Mouse (Mus musculus) urinary bladder, adult 2 months (tissue): ENCODE measurements around the gene Gm49373. TPM values are rescaled to one million over a fixed set of nuclear protein-coding genes. Genes with fewer than 3 reads are reported as not detected.
"Not testable (repeated sequence)": the region's sequence is repeated elsewhere in the genome, so short reads cannot be mapped to it uniquely, and the experiment has no call there.

ENCODE experiments used
- DNase-seq: peaks from one replicate; pipeline ENCODE4 v3.0.0; 2022; ENCODE audit warnings: low spot score
- polyA plus RNA-seq: library from polyadenylated mRNA; depleted of rRNA; stranded (reverse); fragments of >200 nt; gene quantifications from 2 replicates; pipeline ENCODE4 v1.2.3, GENCODE M21; 2012

Gm49373 gene
- polyA plus RNA-seq, 1 experiment = 0.80 TPM

- DNase-seq = no peak
These were observed 1.3 kb upstream of the Gm49373 start for GRCm38 (mm10) chr9:21074173-21074572.

- no peak for DNase-seq
These were observed 255 bp downstream of the Gm49373 start for GRCm38 (mm10) chr9:21072641-21073040.

GRCm38 (mm10) chr9:21067006-21067684 is 5.8 kb downstream of the Gm49373 start, which contains the start of gene Zglp1:
Gene Zglp1 (minus strand): TSS chr9:21067093.
- no peak for DNase-seq

GRCm38 (mm10) chr9:21062928-21063327 is 10.0 kb downstream of the Gm49373 start:
- DNase-seq = no peak

GRCm38 (mm10) chr9:21051578-21051977 is 21.3 kb downstream of the Gm49373 start:
- no peak for DNase-seq

GRCm38 (mm10) chr9:21045235-21045634 is 27.7 kb downstream of the Gm49373 start:
- no peak for DNase-seq

- DNase-seq = not testable (repeated sequence)
These were observed 28.1 kb downstream of the Gm49373 start for GRCm38 (mm10) chr9:21044785-21045184.

GRCm38 (mm10) chr9:21043563-21043962 is 29.3 kb downstream of the Gm49373 start:
- DNase-seq = no peak

GRCm38 (mm10) chr9:21041308-21041707 is 31.6 kb downstream of the Gm49373 start:
- DNase-seq = no peak

GRCm38 (mm10) chr9:21039779-21040178 is 33.1 kb downstream of the Gm49373 start:
- DNase-seq = no peak

- no peak for DNase-seq
These were observed 35.4 kb downstream of the Gm49373 start for GRCm38 (mm10) chr9:21037481-21037891.

GRCm38 (mm10) chr9:21036666-21037065 is 36.2 kb downstream of the Gm49373 start:
- DNase-seq = no peak

- DNase-seq = no peak
These were observed 36.7 kb downstream of the Gm49373 start for GRCm38 (mm10) chr9:21036161-21036560.

GRCm38 (mm10) chr9:21035586-21035985 is 37.3 kb downstream of the Gm49373 start:
- no peak for DNase-seq

GRCm38 (mm10) chr9:21034481-21035085 is 38.3 kb downstream of the Gm49373 start:
- DNase-seq = no peak

- no peak for DNase-seq
These were observed 39.8 kb downstream of the Gm49373 start for GRCm38 (mm10) chr9:21033136-21033535.

GRCm38 (mm10) chr9:21032491-21032890 is 40.4 kb downstream of the Gm49373 start:
- no peak for DNase-seq

GRCm38 (mm10) chr9:21031896-21032351 is 41.0 kb downstream of the Gm49373 start, which contains the start of gene Icam5:
Gene Icam5 (plus strand): TSS chr9:21032073.
- no peak for DNase-seq

- DNase-seq = no peak
These were observed 41.5 kb downstream of the Gm49373 start for GRCm38 (mm10) chr9:21031251-21031895.

GRCm38 (mm10) chr9:21030781-21031250 is 42.1 kb downstream of the Gm49373 start:
- no peak for DNase-seq

GRCm38 (mm10) chr9:21030055-21030600 is 42.8 kb downstream of the Gm49373 start:
- no peak for DNase-seq
